Mouse (Mus musculus) embryonic facial prominence, embryonic 14.5 days (tissue): ENCODE measurements around the gene Dqx1. TPM values are rescaled to one million over a fixed set of nuclear protein-coding genes. Genes with fewer than 3 reads are reported as not detected.

Experiments
- ATAC-seq: fragments of 200-750 bp; cut with Nextera tagmentation; 2 replicates; pipeline ENCODE4 v1.8.0; 2017; ENCODE audit warnings: low read depth, moderate number of reproducible peaks, moderate TSS enrichment
- DNase-seq: peaks from one replicate; pipeline ENCODE4 v3.0.0-alpha.2; 2015; ENCODE audit warnings: low spot score
- H3K27ac ChIP-seq: fragments of 300-500 bp; sonication (generic); replicated peaks from 2 replicates; pipeline ENCODE4 v1.5.1; 2014; ENCODE audit warnings: low read depth, mild to moderate bottlenecking, low read length, moderate library complexity
- H3K27me3 ChIP-seq: fragments of 300-500 bp; sonication (generic); replicated peaks from 2 replicates; pipeline ENCODE4 v1.6.1; 2014; ENCODE audit warnings: low read length; ENCODE audit not compliant: control insufficient read depth, insufficient read depth
- H3K36me3 ChIP-seq: fragments of 300-500 bp; sonication (generic); 2 replicates; pipeline ENCODE4 v1.6.1; 2014; ENCODE audit warnings: low read length, mixed read lengths; ENCODE audit not compliant: control insufficient read depth, insufficient read depth
- H3K4me1 ChIP-seq: fragments of 300-500 bp; sonication (generic); 2 replicates; pipeline ENCODE4 v1.6.1; 2014; ENCODE audit warnings: antibody characterized with exemption, low read length; ENCODE audit not compliant: control insufficient read depth, insufficient read depth
- H3K4me2 ChIP-seq: fragments of 300-500 bp; sonication (generic); 2 replicates; pipeline ENCODE4 v1.6.1; 2014; ENCODE audit warnings: low read depth, mild to moderate bottlenecking, low read length, moderate library complexity, mixed read lengths
- H3K4me3 ChIP-seq: fragments of 300-500 bp; sonication (generic); 2 replicates; pipeline ENCODE4 v1.5.1; 2014; ENCODE audit warnings: low read depth, mild to moderate bottlenecking, low read length
- H3K9ac ChIP-seq: fragments of 300-500 bp; sonication (generic); 2 replicates; pipeline ENCODE4 v1.6.1; 2014; ENCODE audit warnings: low read depth, mild to moderate bottlenecking, low read length, moderate library complexity, mixed read lengths
- H3K9me3 ChIP-seq: fragments of 300-500 bp; sonication (generic); 2 replicates; pipeline ENCODE4 v1.6.1; 2016; ENCODE audit warnings: low read length; ENCODE audit not compliant: control insufficient read depth
- WGBS: fragments of 180-500 bp; shearing (Covaris S2); extraction: QIAGEN DNeasy Blood & Tissue Kit; methylation state at CpG from one replicate; pipeline ENCODE4 v1.1.7; 2014; 5-methylcytosine and 5-hydroxymethylcytosine counted together
- microRNA counts: library from miRNA; unstranded; fragments of <30 nt; microRNA quantifications from one replicate; lab custom pipeline; 2017
- microRNA-seq: library from miRNA; unstranded; fragments of <30 nt; microRNA quantifications from one replicate; pipeline ENCODE4, GENCODE M21; 2016; ENCODE audit warnings: borderline number of aligned reads
- polyA plus RNA-seq: library from polyadenylated mRNA; unstranded; fragments of >200 nt; fragmentation: Nextera tagmentation; extraction: Ambion mirVana; gene quantifications from 2 replicates; pipeline ENCODE4 v1.2.1, GENCODE M21; 2014

Dqx1 gene
- polyA plus RNA-seq, 1 experiment from 2014 or later, result 0.65 TPM

DNA sequence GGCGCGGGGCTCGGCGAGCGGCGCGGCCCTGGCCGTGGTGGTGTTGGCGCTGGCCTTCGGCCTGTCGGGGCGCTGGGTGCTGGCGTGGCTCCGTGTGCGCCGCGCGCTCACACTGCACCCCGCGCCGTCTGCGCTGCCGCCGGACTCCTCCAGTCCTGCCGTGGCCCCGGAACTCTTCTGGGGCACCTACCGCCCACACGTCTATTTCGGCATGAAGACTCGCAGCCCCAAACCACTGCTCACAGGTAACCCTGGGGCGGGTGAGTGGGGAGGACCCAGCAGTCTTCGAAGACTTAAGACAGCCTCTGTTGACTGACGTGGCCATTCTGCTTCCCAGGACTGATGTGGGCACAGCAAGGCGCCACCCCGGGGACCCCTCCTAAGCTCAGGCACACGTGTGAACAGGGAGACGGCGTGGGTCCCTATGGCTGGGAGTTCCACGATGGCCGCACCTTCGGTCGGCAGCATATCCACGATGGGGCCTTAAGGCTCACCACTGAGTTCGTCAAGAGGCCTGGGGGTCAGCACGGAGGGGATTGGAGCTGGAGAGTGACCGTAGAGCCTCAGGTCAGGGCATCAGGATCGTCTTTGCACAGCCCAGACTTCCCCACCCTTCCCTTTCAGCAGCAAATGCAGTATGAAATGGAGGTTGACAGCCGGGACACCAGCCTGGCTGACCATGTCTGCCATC lies 58.2 kb downstream of the Dqx1 start:
- Histone ChIP-seq H3K36me3 (peaks cover 30% of the 10 kb centered on the region), H3K4me2 (peak overlapping the region; percentile 74), H3K27me3 (no peaks in the 10 kb centered on the region), H3K9me3 (no peaks in the 10 kb centered on the region), H3K9ac (peak overlapping the region; percentile 85), H3K4me1 (peaks cover 19% of the 10 kb centered on the region), H3K27ac (peak overlapping the region; percentile 77), H3K4me3 (peak overlapping the region; percentile 60)
- DNase-seq (no peak), ATAC-seq (peak; percentile 66)
- WGBS, result 1% methylated on average over 19 of the region's 48 CpGs

DNA sequence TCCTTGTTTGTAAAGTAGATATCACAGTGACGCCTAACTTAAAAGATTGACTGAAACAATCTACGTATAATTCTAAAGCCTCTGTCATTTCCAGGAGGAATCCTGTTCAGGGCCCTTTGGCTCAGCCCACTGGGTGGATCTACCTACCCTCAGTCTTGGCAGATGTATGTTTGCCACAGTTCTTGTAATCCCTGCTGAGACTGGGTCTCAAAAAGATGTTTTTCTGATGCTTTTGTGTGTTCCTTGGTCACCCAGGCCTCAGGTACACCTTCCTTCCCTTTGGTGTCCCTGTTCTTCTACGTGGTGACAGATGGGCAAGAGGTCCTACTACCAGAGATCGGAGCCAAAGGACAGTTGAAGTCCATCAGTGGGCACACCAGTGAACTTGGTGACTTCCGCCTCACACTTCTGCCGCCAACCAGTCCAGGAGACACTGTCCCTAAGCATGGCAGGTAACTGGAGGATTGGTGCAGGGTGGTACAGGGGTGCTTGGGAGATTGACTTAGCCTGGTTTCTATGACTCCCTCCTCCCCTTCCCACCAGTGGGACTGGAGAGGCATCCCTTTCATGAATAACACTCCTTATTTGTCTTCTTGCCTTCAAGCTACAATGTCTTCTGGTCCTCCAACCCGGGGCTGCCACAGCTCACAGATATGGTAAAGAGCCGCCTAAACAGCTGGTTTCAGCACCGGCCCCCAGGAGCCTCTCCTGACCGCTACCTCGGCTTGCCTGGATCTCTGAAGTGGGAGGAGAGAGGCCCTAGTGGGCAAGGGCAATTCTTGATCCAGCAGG lies 58.9 kb downstream of the Dqx1 start:
- 73% methylated on average over 11 of the region's 11 CpGs for WGBS
- Histone ChIP-seq H3K4me3 (peak overlapping the region; percentile 60), H3K27ac (0 out of 2 replicates have a peak overlapping the region, but pooled peaks have one; percentile 77), H3K36me3 (peaks cover 27% of the 10 kb centered on the region), H3K9me3 (no peaks in the 10 kb centered on the region), H3K4me1 (peaks cover 19% of the 10 kb centered on the region), H3K4me2 (peak overlapping the region; percentile 74), H3K9ac (peak overlapping the region; percentile 85), H3K27me3 (no peaks in the 10 kb centered on the region)
- ATAC-seq, result no peak
- no peak for DNase-seq

MicroRNAs within 50 kb of the gene (microRNA counts, 519-probe panel; counts per million panel counts)
- microRNA mmu-miR-3470a+mmu-miR-3470b (lab: Ali Mortazavi, UCI), result 1,561 counts per million, percentile 7 among the panel's probes with 10 or more counts

Small RNA genes lying within 50 kb of the gene (microRNA-seq; reads per million reads assigned to microRNA genes)
- gene Mir3470a (not detected), gene Mir7040 (not detected)

Other genes with a start within 250 kb of the Dqx1 start
- gene Sema4f, start 118.1 kb upstream of the Dqx1 start, polyA plus RNA-seq, result 2.1 and 3.5 TPM in 2 replicates
- 0.28 and 0.65 TPM in 2 replicates for gene M1ap, start 110.9 kb upstream of the Dqx1 start, polyA plus RNA-seq
- gene Dok1, start 24.4 kb upstream of the Dqx1 start, polyA plus RNA-seq, result 6.7 and 8.7 TPM in 2 replicates
- gene Loxl3, start 23.7 kb upstream of the Dqx1 start, polyA plus RNA-seq, result 19.7 and 21.4 TPM in 2 replicates
- 118 and 121 TPM in 2 replicates for gene Aup1, start 3.3 kb upstream of the Dqx1 start, polyA plus RNA-seq
- 43.0 and 46.3 TPM in 2 replicates for gene Htra2, start 2.6 kb upstream of the Dqx1 start, polyA plus RNA-seq
- 2.9 and 3.4 TPM in 2 replicates for gene Tlx2, start 12.4 kb downstream of the Dqx1 start, polyA plus RNA-seq
- gene Pcgf1, start 20.0 kb downstream of the Dqx1 start, polyA plus RNA-seq, result 22.6 and 25.8 TPM in 2 replicates
- gene Lbx2, start 28.5 kb downstream of the Dqx1 start, polyA plus RNA-seq, result 0.71 and 0.87 TPM in 2 replicates
- gene Ccdc142, start 43.8 kb downstream of the Dqx1 start, polyA plus RNA-seq, result 1.3 and 3.4 TPM in 2 replicates
- 2.1 TPM in 2 replicates for gene Gm42688, start 43.8 kb downstream of the Dqx1 start, polyA plus RNA-seq
- gene Mrpl53, start 51.2 kb downstream of the Dqx1 start, polyA plus RNA-seq, result 136 and 145 TPM in 2 replicates
- gene Mogs, start 57.7 kb downstream of the Dqx1 start, polyA plus RNA-seq, result 48.7 and 49.3 TPM in 2 replicates
- gene Wbp1, start 63.7 kb downstream of the Dqx1 start, polyA plus RNA-seq, result 61.8 and 82.1 TPM in 2 replicates
- 13.6 and 14.1 TPM in 2 replicates for gene Ino80b, start 67.6 kb downstream of the Dqx1 start, polyA plus RNA-seq
- 25.8 and 30.4 TPM in 2 replicates for gene Rtkn, start 77.6 kb downstream of the Dqx1 start, polyA plus RNA-seq
- gene Wdr54, start 98.6 kb downstream of the Dqx1 start, polyA plus RNA-seq, result 5.8 and 7.0 TPM in 2 replicates
- 3.1 and 6.3 TPM in 2 replicates for gene 1700003E16Rik, start 98.6 kb downstream of the Dqx1 start, polyA plus RNA-seq
- 84.5 and 101 TPM in 2 replicates for gene Dctn1, start 108.1 kb downstream of the Dqx1 start, polyA plus RNA-seq
- gene Slc4a5, start 162.0 kb downstream of the Dqx1 start, polyA plus RNA-seq, result 0.47 and 0.57 TPM in 2 replicates